Mouse (Mus musculus): Measurements from ENCODE around the gene Gas7. TPM values are rescaled to one million over a fixed set of nuclear protein-coding genes. Genes with fewer than 3 reads are reported as not detected.

Gas7 gene
- polyA plus RNA-seq, 1 experiment from 2014 or later, result 10.2 TPM

DNA sequence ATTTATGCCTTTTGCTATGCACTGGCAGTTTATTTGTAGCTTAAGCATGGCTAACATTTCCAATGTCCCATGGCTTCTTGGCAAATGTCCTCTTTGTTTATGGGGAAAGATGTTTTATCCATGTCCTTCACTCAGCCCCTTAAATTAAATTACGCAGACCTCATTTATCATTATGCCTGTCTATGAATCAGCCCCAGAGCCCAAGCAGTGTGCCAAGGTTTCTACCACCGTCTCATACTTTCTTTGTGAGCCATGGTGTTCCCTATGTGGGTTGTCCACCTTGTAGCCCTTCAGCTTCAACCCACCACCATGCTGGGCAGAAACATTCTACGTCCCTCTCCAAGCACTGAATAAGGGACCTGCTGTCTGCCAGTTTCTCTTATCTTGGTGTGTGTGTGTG is 183.2 kb downstream of the Gas7 start:
- DNase-seq (ENCODE audit: low spot score) (no peak), ATAC-seq (replicated peaks; ENCODE audit: low FRiP score, low read depth) (no peak)
- whole genome bisulfite sequencing, result 82% methylated on average over 3 of the region's 3 CpGs
- H3K36me3 ChIP-seq (ENCODE audit: insufficient read depth, low read length), result no peaks in the 10 kb centered on the region
- H3K9ac ChIP-seq (ENCODE audit: low read depth, low read length), result no peak overlapping the region
- TF ChIP-seq CTCF (IDR thresholded peaks at IDR 0.05; ENCODE audit: low read depth), result no peak
- H3K27me3 ChIP-seq (ENCODE audit: insufficient read depth, low read length), result no peaks in the 10 kb centered on the region
- no peaks in the 10 kb centered on the region for H3K4me1 ChIP-seq (replicated peaks; ENCODE audit: insufficient read depth, low read length)
- no peaks in the 10 kb centered on the region for H3K9me3 ChIP-seq (replicated peaks; ENCODE audit: low read length)
- no peak overlapping the region for H3K4me3 ChIP-seq (replicated peaks; ENCODE audit: low read depth, low read length)
- no peak overlapping the region for H3K27ac ChIP-seq
- H3K4me2 ChIP-seq (ENCODE audit: low read length), result no peak overlapping the region

DNA sequence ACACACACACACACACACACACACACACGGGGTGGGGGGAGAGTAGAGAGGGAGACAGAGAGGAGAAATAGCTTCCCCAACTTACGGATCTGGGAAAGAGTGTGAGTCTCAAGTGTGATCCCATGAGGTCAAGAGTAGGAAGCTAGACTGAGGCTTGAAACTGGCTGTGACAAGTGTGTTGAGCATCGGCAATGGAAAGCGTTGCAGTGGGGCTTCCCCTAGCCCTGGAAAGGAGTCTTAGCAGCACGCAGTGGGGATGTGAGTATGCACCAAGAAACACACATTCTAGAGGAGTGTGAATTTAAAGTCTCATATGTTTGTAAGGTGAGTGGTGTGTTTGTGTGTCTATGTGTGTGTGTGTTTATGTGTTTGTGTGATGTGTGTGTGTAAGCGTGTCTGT is 185.1 kb downstream of the Gas7 start:
- no peak overlapping the region for H3K27ac ChIP-seq
- 87% methylated on average over 6 of the region's 6 CpGs for WGBS
- no peak overlapping the region for H3K9ac ChIP-seq (ENCODE audit: low read depth, low read length)
- no peaks in the 10 kb centered on the region for H3K9me3 ChIP-seq (replicated peaks; ENCODE audit: low read length)
- DNase-seq (ENCODE audit: low spot score) (no peak), ATAC-seq (replicated peaks; ENCODE audit: low FRiP score, low read depth) (no peak)
- H3K36me3 ChIP-seq (ENCODE audit: insufficient read depth, low read length), result no peaks in the 10 kb centered on the region
- TF ChIP-seq CTCF (IDR thresholded peaks at IDR 0.05; ENCODE audit: low read depth), result no peak
- no peak overlapping the region for H3K4me2 ChIP-seq (ENCODE audit: low read length)
- H3K4me1 ChIP-seq (replicated peaks; ENCODE audit: insufficient read depth, low read length), result no peaks in the 10 kb centered on the region
- H3K4me3 ChIP-seq (replicated peaks; ENCODE audit: low read depth, low read length), result no peak overlapping the region
- H3K27me3 ChIP-seq (ENCODE audit: insufficient read depth, low read length), result no peaks in the 10 kb centered on the region

DNA sequence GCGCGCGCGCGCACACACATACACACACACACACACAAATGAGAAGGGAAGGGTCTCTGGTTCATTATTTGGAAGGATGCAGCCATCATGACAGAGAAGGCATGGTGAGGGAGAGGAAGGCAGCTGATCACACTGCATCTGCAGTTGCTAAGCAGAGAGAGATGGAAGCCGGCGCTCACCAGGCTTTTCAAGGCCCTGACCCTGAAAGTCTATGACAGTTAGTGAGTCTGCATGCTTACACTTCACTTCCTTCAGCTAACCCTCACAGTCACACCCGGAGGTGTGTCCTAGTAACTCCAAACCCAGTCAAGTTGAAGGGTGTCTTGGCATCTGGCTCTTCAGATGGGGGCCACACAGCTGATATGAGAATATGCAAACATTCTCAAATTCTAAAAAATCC is 187.2 kb downstream of the Gas7 start:
- WGBS, result 87% methylated on average over 8 of the region's 8 CpGs
- Histone ChIP-seq H3K27me3 (ENCODE audit: insufficient read depth, low read length) (no peaks in the 10 kb centered on the region), H3K4me1 (replicated peaks; ENCODE audit: insufficient read depth, low read length) (no peaks in the 10 kb centered on the region), H3K9ac (ENCODE audit: low read depth, low read length) (no peak overlapping the region), H3K27ac (no peak overlapping the region), H3K36me3 (ENCODE audit: insufficient read depth, low read length) (no peaks in the 10 kb centered on the region), H3K9me3 (replicated peaks; ENCODE audit: low read length) (no peaks in the 10 kb centered on the region), H3K4me3 (replicated peaks; ENCODE audit: low read depth, low read length) (no peak overlapping the region), H3K4me2 (ENCODE audit: low read length) (no peak overlapping the region)
- TF ChIP-seq CTCF (IDR thresholded peaks at IDR 0.05; ENCODE audit: low read depth), result no peak
- no peak for ATAC-seq (replicated peaks; ENCODE audit: low FRiP score, low read depth)
- no peak for DNase-seq (ENCODE audit: low spot score)

DNA sequence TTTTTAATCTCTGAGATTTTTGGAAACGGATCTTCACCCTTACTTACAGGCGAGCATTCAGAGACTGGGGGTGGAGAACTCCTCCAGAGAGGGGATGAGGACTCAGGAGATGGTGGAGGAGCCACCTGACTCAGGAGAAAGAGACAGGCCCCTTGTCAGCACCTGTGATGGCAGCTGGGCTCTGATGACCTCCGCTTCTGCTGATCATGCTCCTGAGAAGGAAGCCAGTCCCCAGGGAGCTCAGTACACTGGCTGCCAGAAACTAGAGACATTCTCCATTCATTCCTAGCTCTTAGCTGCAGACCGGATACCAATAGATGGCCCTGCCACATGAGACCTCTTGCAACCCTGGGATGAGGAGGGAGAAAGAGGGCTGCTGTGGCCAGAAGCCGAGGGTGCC is 187.6 kb downstream of the Gas7 start:
- TF ChIP-seq CTCF (IDR thresholded peaks at IDR 0.05; ENCODE audit: low read depth), result no peak
- Histone ChIP-seq H3K9ac (ENCODE audit: low read depth, low read length) (no peak overlapping the region), H3K27ac (no peak overlapping the region), H3K27me3 (ENCODE audit: insufficient read depth, low read length) (no peaks in the 10 kb centered on the region), H3K4me2 (ENCODE audit: low read length) (no peak overlapping the region), H3K9me3 (replicated peaks; ENCODE audit: low read length) (no peaks in the 10 kb centered on the region), H3K4me1 (replicated peaks; ENCODE audit: insufficient read depth, low read length) (no peaks in the 10 kb centered on the region), H3K4me3 (replicated peaks; ENCODE audit: low read depth, low read length) (no peak overlapping the region), H3K36me3 (ENCODE audit: insufficient read depth, low read length) (no peaks in the 10 kb centered on the region)
- 80% methylated on average over 5 of the region's 5 CpGs for WGBS
- ATAC-seq (replicated peaks; ENCODE audit: low FRiP score, low read depth), result no peak
- no peak for DNase-seq (ENCODE audit: low spot score)

DNA sequence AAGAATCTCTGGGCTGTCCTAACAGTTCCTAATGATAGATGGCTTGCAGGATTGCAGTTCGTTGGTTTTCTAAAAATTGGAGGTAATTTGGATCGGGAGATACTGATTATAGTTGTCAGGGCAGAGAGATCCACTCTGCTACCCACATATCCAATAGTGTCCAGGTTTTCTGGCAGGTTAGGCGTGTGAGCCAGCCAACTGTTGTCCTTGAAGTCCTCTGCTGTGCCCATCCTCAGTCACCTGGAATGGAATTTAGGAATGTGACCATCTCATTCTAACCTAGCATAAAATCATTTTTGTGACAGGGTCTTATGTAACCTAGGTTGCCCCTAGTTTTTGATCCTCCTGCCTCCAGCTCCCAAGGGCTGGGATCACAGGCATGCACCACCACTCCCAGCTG is 188.2 kb downstream of the Gas7 start:
- WGBS, result 79% methylated on average over 3 of the region's 3 CpGs

DNA sequence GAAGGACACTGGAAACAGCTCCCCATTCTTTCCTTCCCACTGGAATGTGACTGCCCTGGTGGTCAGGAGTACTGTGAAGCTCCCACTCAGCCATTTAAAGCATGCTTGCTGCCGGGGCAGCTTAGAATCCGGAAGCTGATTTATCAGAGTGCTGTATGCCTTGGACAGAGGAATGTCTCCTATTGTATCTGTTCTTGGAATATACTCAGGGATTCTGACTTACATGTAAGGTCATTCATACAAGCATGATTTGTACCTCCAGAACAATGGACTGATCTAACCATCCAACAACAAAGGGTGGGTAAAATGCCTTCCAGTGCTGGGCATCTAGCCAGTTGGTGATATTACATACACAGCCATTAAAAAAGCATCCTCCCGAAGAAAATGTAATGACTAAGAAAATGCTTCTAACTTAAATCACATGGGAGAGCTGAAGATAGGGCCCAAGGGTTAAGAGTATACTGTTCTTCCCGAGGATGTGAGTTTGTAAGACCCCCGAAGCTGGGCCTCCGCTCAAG is 189.5 kb downstream of the Gas7 start:
- ATAC-seq (replicated peaks; ENCODE audit: low FRiP score, low read depth), result no peak
- H3K27ac ChIP-seq, result no peak overlapping the region
- peak; percentile 31 for DNase-seq (ENCODE audit: low spot score)

More for the DNA sequence above, 188.2 kb downstream of the Gas7 start:
- no peaks in the 10 kb centered on the region for H3K27me3 ChIP-seq (ENCODE audit: insufficient read depth, low read length)
- H3K4me3 ChIP-seq (replicated peaks; ENCODE audit: low read depth, low read length), result no peak overlapping the region
- no peak for TF ChIP-seq CTCF (IDR thresholded peaks at IDR 0.05; ENCODE audit: low read depth)
- DNase-seq (ENCODE audit: low spot score) (no peak), ATAC-seq (replicated peaks; ENCODE audit: low FRiP score, low read depth) (no peak)
- H3K36me3 ChIP-seq (ENCODE audit: insufficient read depth, low read length), result no peaks in the 10 kb centered on the region
- no peak overlapping the region for H3K27ac ChIP-seq
- no peaks in the 10 kb centered on the region for H3K4me1 ChIP-seq (replicated peaks; ENCODE audit: insufficient read depth, low read length)
- H3K9me3 ChIP-seq (replicated peaks; ENCODE audit: low read length), result no peaks in the 10 kb centered on the region
- H3K4me2 ChIP-seq (ENCODE audit: low read length), result no peak overlapping the region
- no peak overlapping the region for H3K9ac ChIP-seq (ENCODE audit: low read depth, low read length)

DNA sequence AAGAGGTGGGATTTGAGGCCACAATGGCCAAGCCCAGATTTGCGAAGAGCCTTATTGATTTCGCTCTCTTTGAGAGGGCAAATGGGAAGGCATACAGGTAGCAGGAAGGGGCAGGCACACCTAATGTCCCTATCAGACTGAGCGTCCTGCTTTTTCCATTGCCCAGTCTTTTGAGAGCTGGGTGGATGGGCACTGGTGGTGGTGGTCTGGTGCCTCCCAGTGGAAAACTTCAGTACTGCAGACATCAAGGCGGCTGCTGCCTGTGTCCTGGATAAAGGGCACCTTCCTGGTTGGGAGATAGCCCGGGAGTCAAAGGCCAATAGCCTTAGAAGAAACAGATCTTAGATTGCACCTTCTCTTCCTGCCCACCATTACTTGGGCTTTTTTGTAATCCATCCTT is 192.5 kb downstream of the Gas7 start:
- no peak overlapping the region for H3K4me3 ChIP-seq (replicated peaks; ENCODE audit: low read depth, low read length)
- H3K4me1 ChIP-seq (replicated peaks; ENCODE audit: insufficient read depth, low read length), result peaks cover 1% of the 10 kb centered on the region; the same call in 1 of the 2 replicates
- DNase-seq (ENCODE audit: low spot score) (peak; percentile 79), ATAC-seq (replicated peaks; ENCODE audit: low FRiP score, low read depth) (peak; percentile 49; the same call in 1 of the 2 replicates)
- no peak overlapping the region for H3K4me2 ChIP-seq (ENCODE audit: low read length)
- no peaks in the 10 kb centered on the region for H3K36me3 ChIP-seq (ENCODE audit: insufficient read depth, low read length)
- no peak overlapping the region for H3K27ac ChIP-seq
- 33% methylated on average over 5 of the region's 5 CpGs for WGBS
- H3K27me3 ChIP-seq (ENCODE audit: insufficient read depth, low read length), result no peaks in the 10 kb centered on the region
- TF ChIP-seq CTCF (IDR thresholded peaks at IDR 0.05; ENCODE audit: low read depth), result peak; percentile 94
- no peak overlapping the region for H3K9ac ChIP-seq (ENCODE audit: low read depth, low read length)
- no peaks in the 10 kb centered on the region for H3K9me3 ChIP-seq (replicated peaks; ENCODE audit: low read length)

More for the DNA sequence above, 189.5 kb downstream of the Gas7 start:
- Histone ChIP-seq H3K9ac (ENCODE audit: low read depth, low read length) (no peak overlapping the region), H3K9me3 (replicated peaks; ENCODE audit: low read length) (no peaks in the 10 kb centered on the region), H3K4me1 (replicated peaks; ENCODE audit: insufficient read depth, low read length) (no peaks in the 10 kb centered on the region), H3K4me2 (ENCODE audit: low read length) (no peak overlapping the region), H3K27me3 (ENCODE audit: insufficient read depth, low read length) (no peaks in the 10 kb centered on the region), H3K36me3 (ENCODE audit: insufficient read depth, low read length) (no peaks in the 10 kb centered on the region), H3K4me3 (replicated peaks; ENCODE audit: low read depth, low read length) (no peak overlapping the region)
- TF ChIP-seq CTCF (IDR thresholded peaks at IDR 0.05; ENCODE audit: low read depth), result peak; percentile 7; the same call in 1 of the 2 replicates
- WGBS, result 74% methylated on average over 6 of the region's 6 CpGs

All from kidney, postnatal 0 days (tissue).